Mouse (Mus musculus): Measurements from ENCODE around the gene Mmp17. TPM values are rescaled to one million over a fixed set of nuclear protein-coding genes. Genes with fewer than 3 reads are reported as not detected.

Mmp17 gene
- 100 to 1,000 TPM in 1 of 4 experiments, 10 to 100 TPM in 3; 83.3 to 102 (median 90.9) TPM for total RNA-seq (2022)

DNA sequence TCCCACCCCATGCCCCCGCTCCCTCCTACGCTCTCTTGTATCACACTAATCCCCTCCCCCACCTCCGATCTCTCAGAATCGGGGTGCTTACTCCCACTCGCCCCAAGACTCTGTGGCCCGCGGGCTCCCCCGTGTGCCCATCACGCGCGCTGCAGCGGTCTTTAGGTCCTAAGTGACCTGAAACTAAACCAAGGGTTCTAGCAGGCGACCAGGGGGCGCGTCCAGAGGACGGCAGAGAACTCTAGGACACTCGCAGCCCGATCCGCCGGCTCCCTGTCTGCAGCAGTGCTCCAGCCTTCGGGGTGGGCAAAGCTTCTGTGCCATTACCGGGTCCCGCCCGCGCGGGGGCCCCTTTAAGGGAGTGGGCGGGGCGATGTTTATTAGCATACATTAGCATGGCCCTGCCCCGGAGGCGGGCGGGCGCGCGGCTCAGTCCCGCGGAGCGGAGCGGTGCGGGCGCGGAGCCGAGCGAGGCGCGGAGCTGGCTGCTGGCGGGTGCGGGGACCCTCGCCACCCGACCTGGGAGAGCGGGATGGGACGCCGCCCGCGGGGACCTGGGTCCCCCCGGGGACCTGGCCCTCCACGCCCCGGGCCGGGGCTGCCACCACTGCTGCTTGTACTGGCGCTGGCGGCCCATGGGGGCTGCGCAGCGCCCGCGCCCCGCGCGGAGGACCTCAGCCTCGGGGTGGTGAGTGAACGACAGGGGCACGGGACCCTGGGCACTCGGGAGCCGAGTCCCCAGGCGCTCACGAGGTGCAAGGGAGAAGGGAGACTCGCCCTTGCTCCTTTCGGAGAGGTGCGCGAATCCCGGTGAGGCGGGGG lies at the start of gene Mmp17:
Gene Mmp17 (plus strand): TSS at position 409 of the 822 bp plus-strand sequence.
- peak; percentile 86 to 91 for DNase-seq (ENCODE audit: low spot score in 2 of 2)

- DNase-seq (ENCODE audit: low spot score in 2 of 2), result peak in 1 of 2 experiments; percentile 83
These were observed 49.5 kb upstream of the Mmp17 start for GRCm38 (mm10) chr5:129534500-129534899.

DNA sequence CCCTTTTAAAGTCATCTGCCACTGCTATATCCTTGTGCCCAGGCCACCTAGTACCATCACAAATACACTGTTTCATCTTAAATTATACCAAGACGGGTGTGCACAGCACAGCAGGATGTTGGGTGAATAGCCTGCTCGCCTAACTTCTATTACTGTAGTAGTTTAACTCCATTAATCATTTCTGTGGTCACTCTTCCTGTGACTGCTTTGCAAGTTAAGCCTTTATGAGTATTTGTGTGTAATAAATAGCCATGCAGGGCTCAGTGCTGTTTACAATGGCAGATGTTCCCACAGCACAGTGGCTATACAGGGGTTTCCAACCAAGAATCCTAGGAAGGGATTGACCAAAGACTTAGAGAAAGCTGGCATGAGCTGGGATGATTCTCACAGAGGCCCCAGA lies 48.9 kb upstream of the Mmp17 start:
- DNase-seq (ENCODE audit: low spot score in 2 of 2), result no peak

- no peak for DNase-seq (ENCODE audit: low spot score in 2 of 2)
These were observed 48.5 kb upstream of the Mmp17 start for GRCm38 (mm10) chr5:129535431-129535830.

GRCm38 (mm10) chr5:129538826-129539225 lies 45.1 kb upstream of the Mmp17 start:
- no peak for DNase-seq (ENCODE audit: low spot score in 2 of 2)

- DNase-seq (ENCODE audit: low spot score in 2 of 2), result no peak
These were observed 41.7 kb upstream of the Mmp17 start for GRCm38 (mm10) chr5:129542236-129542635.

DNA sequence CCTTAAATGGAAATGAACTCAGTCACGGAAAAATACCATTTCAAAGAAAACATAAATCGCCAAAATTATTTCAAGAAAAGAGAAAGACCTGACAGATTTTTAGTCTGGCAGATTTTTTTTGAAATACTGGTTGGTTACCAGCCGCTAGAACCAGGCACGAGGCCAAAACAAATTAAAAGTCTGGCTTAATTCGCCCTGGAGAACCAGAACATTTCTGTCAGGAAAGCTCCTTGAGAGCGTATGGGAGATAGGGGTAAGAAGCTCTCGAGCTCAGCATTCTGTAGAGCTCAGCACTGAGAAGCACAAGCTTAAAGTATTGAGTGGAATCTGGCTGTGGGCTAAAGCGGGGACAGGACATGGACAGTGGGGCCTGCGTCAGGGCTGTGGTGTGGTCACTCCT lies 38.2 kb upstream of the Mmp17 start:
- no peak for DNase-seq (ENCODE audit: low spot score in 2 of 2)

- DNase-seq (ENCODE audit: low spot score in 2 of 2), result no peak
These were observed 34.3 kb upstream of the Mmp17 start for GRCm38 (mm10) chr5:129549716-129550115.

DNA sequence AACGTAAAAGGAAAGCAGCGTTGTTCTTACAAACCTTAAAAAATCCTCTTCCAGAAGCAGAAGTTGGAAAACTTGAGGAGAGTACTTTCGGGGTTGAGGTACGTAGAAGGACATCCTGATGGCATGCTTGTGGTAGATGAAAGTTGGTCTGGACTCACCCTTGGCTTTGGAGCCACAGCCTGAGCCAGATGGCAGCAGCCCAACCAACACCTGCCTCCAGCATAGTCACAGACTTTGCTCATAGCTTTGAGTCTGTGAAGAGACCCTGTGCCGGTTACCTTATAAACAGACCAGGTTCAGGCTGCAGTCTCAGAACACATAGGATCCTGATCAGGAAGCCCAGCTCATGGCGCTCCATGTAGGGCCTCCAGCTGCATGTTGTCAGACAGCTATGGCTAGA lies 33.2 kb upstream of the Mmp17 start:
- DNase-seq (ENCODE audit: low spot score in 2 of 2), result no peak

- DNase-seq (ENCODE audit: low spot score in 2 of 2), result no peak
These were observed 32.0 kb upstream of the Mmp17 start for GRCm38 (mm10) chr5:129551991-129552390.

- DNase-seq (ENCODE audit: low spot score in 2 of 2), result peak in 1 of 2 experiments; percentile 60
These were observed 30.3 kb upstream of the Mmp17 start for GRCm38 (mm10) chr5:129553642-129554041.

DNA sequence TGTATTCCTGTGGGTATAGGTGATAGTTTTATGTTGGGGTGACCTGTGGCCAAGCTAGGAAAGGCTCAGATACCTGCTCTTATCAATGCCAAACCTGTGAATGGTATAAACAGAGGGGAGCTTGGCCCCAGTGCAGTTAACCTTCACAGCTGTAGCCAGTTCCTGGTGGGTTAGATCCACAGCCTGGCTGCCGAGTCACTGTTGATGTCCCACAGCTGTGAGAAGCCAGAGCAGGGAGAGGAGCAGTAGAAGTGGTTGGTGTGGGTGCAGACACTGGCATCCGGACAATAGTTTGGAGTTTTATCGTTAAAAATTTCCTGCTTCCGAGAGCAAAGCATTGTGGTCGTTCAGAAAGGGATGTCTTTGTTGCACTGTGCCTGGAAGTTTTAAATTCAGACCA lies 25.4 kb upstream of the Mmp17 start:
- DNase-seq (ENCODE audit: low spot score in 2 of 2), result no peak

DNA sequence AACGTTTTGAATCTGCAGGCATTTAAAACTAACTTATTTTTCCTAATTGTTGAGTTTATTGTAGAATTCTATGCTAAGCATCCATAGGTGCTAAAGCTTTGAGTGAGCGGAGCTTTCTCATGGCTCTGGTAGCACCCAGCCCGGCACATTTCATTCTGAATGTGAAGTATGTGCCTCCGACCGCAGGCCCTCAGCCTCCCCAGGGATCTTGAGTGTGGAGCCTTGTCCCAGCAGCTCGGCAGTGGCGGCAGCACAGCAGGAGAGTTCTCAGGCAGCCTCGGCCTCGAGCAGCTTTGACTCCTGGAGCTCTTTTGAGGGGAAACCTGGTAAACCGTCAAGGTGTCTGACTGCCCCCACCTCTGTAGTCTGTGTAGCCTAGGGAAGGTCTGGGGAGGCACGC lies 24.7 kb upstream of the Mmp17 start:
- DNase-seq (ENCODE audit: low spot score in 2 of 2), result no peak

- DNase-seq (ENCODE audit: low spot score in 2 of 2), result no peak
These were observed 21.6 kb upstream of the Mmp17 start for GRCm38 (mm10) chr5:129562342-129562741.

DNA sequence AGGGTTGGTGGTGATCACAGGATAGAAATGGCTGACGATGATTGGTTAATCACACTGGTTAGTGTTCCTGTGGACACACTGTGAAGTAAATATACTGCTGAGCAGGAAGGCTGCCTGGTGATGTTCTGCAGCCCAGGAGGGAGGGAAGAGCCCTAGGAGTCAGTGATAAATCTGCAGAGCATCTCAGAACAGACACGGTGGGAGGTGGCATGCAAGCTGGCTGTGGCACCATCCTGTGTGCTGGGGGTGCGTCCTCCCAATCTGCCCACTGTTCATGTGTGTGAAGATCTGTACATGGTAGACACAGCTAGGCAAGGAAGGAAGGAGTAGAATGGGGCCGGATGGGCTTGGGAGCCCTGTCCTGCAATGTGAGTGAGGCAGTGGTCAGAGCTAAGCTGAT lies 15.4 kb upstream of the Mmp17 start:
- no peak for DNase-seq (ENCODE audit: low spot score in 2 of 2)

GRCm38 (mm10) chr5:129578201-129578600 lies 5.8 kb upstream of the Mmp17 start:
- no peak for DNase-seq (ENCODE audit: low spot score in 2 of 2)

DNA sequence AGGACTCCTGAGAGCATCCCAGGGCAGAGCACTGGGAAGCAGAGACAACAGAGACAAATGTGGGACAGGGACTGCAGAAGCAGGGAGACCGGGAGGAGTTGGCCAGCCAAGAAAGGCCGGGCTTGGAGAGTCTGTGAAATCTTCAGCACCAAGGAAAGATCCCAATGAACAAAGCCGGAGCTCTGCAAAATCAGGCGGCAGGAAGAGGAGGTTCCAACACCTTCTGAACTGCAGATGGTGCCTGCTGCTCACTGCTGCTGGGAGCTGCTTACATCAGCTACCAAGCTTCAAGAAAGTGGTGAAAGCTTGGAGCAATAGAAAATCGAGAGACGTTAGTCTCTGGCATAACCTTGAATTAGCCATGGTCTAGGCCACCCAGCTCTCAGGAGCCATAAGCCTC lies 3.9 kb upstream of the Mmp17 start:
- peak; percentile 34 to 72 for DNase-seq (ENCODE audit: low spot score in 2 of 2)

GRCm38 (mm10) chr5:129580572-129580971 lies 3.4 kb upstream of the Mmp17 start:
- peak; percentile 32 to 79 for DNase-seq (ENCODE audit: low spot score in 2 of 2)

DNA sequence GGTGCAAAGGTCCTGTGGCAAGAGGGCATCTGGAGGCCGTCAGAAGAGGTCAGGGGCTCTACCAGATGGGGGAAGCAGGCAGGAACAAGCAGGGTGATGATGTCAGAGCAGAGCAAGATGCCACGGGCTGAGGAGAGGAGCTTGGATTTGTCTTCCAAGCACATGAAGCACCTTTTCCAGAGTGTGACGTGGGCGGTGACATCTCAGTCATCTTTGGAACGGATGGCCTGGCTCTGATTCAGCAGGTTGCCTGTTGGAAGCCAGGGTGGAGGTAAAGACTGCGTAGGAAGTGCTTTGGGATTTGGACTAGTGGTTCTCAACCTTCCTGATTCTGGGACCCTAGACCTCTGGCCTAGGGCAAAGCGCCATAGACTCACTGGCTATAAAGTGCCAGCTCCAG lies 3.0 kb upstream of the Mmp17 start:
- DNase-seq (ENCODE audit: low spot score in 2 of 2), result peak; percentile 36 to 89

DNA sequence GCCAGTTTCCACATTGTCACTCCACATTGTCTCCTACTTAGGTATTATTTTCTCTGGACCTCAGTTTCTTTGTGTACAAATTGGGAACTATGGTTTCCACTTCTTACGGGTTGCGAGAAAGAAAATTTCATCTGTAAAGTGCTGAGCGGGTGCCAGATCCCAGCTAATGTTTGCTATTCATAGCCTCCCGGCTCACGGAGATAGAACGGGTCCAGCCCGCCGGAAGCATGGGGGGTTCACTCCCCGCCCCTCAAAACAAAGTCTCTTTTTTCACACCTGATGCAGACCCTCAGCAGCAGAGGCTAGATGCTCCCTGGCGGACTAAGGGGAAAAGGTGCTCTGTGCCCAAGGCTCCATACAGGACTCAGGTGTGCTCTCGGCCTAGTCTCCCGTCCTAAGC lies 638 bp upstream of the Mmp17 start:
- DNase-seq (ENCODE audit: low spot score in 2 of 2), result peak in 1 of 2 experiments; percentile 35

DNA sequence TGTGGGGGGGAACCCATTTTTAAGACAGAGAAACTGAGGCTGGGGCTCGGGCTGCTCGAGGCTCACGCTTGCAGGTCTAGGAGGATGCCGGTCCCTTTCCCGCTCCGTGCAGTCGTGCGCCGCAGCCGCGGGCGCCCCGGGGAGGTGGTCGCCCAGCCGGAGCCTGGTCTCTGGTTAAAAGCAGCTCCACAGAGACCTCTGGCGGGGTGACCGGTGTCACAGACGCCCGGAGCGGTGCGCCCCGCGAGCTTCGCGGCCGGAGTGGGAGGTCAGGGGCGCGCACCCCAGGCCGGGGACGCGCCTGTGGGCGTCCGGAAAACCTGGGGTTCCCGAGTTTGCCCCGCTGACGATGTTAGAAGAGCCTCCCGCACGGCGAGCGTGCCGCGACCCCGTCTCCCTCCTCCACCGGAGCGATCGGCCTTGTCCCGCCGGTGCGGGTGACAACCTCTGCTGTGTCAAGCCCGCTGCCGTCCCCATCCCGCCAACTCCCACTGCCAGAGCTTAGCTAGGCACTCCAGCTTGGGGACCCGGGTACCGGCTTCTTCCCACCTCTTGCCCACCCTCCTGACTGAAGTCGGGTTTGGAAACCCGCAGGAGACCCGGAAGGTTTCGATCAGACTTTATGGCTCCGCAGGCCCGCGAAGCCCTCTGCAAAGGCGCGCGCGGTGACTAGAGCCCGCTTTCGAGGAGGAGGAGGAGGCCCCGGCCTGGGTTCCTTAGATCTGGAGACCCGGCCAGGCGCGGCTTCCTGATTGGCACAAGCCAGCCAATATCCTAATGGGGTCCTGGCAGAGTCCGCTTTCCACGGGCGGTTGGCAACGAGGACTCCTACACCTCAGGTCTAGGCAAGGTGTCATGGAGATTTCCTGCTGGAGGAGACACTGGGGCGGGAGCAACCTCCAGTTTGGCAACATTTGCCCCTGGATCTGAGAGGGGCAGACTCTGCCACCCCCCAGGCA lies 893 bp downstream of the Mmp17 start:
- DNase-seq (ENCODE audit: low spot score in 2 of 2), result peak in 1 of 2 experiments; percentile 30

- DNase-seq (ENCODE audit: low spot score in 2 of 2), result peak in 1 of 2 experiments; percentile 75
These were observed 2.0 kb downstream of the Mmp17 start for GRCm38 (mm10) chr5:129586016-129586415.

Measured in left cerebral cortex, adult 8-10 months (tissue).